Mouse (Mus musculus) hindbrain, embryonic 10.5 days (tissue): ENCODE measurements around the gene Prex1. TPM values are rescaled to one million over a fixed set of nuclear protein-coding genes. Genes with fewer than 3 reads are reported as not detected.
A peak's percentile ranks its signal among the peaks of the same experiment; 100 is the strongest.

Experiments used
- DNase-seq: peaks from one replicate; pipeline ENCODE4 v3.0.0-alpha.2; 2017; ENCODE audit warnings: low spot score
- H3K27ac ChIP-seq: fragments of 300-500 bp; sonication (generic); 2 replicates; pipeline ENCODE4 v1.5.1; 2016; ENCODE audit warnings: mild to moderate bottlenecking, moderate library complexity
- H3K27me3 ChIP-seq: fragments of 300-500 bp; sonication (generic); 2 replicates; pipeline ENCODE4 v1.6.1; 2016; ENCODE audit warnings: mild to moderate bottlenecking; ENCODE audit not compliant: poor library complexity, insufficient read depth, severe bottlenecking
- H3K36me3 ChIP-seq: fragments of 300-500 bp; sonication (generic); 2 replicates; pipeline ENCODE4 v1.6.1; 2016; ENCODE audit warnings: mild to moderate bottlenecking, moderate library complexity
- H3K4me1 ChIP-seq: fragments of 300-500 bp; sonication (generic); replicated peaks from 2 replicates; pipeline ENCODE4 v1.6.1; 2016; ENCODE audit warnings: mild to moderate bottlenecking
- H3K4me3 ChIP-seq: fragments of 300-500 bp; sonication (generic); 2 replicates; pipeline ENCODE4 v1.5.1; 2016; ENCODE audit warnings: mild to moderate bottlenecking, moderate library complexity
- H3K9me3 ChIP-seq: fragments of 300-500 bp; sonication (generic); 2 replicates; pipeline ENCODE4 v1.6.1; 2016; ENCODE audit warnings: mild to moderate bottlenecking, moderate library complexity
- WGBS: fragments of 180-500 bp; shearing (Covaris S2); methylation state at CpG from one replicate; pipeline ENCODE4 v1.1.7; 2016; 5-methylcytosine and 5-hydroxymethylcytosine counted together
- polyA plus RNA-seq: library from polyadenylated mRNA; unstranded; fragments of >200 nt; fragmentation: Nextera tagmentation; extraction: Ambion mirVana; gene quantifications from 2 replicates; pipeline ENCODE4 v1.2.1, GENCODE M21; 2016

The Prex1 gene
- polyA plus RNA-seq, 1 experiment from 2014 or later: 36.8 TPM

DNA sequence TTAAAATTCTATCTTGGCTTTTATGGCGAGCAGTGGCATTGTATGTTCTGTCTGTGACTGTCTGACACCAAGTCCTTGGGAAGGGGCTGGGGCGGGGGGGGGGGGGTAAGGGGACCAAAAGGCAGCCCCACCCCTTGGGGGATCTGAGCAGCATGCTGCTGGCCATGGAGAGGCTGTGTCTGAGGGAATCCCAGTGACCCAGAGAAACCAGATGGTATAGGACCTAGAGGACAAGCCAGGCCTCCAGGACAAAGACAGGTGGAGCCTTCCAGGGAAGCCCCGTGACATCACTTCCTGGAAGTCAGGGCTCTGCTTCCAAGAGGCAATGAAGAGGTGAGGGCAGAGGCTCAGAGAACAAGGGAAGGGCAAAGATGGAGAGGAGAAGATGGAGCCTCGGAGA lies 168.1 kb downstream of the Prex1 start:
- no peak for DNase-seq
- Histone ChIP-seq H3K36me3 (no peaks in the 10 kb centered on the region), H3K4me3 (no peak overlapping the region), H3K27me3 (peaks cover 14% of the 10 kb centered on the region; the same call in 1 of the 2 replicates), H3K27ac (peak overlapping the region; percentile 66), H3K4me1 (peaks cover 49% of the 10 kb centered on the region), H3K9me3 (peaks cover 7% of the 10 kb centered on the region; the same call in 1 of the 2 replicates)
- 84% methylated on average over 4 of the region's 4 CpGs for WGBS

DNA sequence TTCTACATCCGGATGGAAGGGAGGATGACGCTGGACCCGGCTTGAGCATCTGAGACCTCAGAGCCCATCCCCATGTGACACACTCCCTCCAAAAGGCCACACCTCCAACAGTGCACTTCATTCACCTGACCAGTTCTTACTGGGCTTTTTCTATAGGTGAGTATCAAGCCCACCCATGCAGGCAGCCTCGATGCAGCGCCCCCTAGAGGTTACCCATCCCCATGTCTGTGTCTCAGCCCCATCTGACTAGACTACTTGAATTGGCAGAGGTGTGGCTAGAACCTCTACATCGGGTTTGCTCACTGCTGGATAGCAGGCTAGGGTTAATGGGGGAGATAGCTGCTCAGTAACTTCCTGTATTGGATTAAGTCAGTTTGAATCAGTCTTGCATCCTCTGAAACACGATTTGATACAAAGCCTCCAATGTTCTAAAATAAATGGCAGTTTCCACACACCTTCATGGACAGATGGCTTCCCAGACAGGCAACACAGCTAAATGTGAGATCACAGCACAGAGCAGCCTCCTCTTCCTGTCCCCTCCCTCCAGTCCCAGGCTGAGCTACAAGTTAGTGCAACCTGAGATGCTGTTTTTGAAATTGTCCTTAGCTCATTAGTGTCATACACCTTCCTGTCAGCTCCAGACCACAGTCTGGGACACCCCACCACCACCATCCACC lies 168.9 kb downstream of the Prex1 start:
- H3K4me3 ChIP-seq: no peak overlapping the region
- WGBS: 63% methylated on average over 7 of the region's 7 CpGs
- peaks cover 7% of the 10 kb centered on the region; the same call in 1 of the 2 replicates for H3K9me3 ChIP-seq
- DNase-seq: no peak
- no peaks in the 10 kb centered on the region for H3K36me3 ChIP-seq
- H3K4me1 ChIP-seq: peaks cover 45% of the 10 kb centered on the region
- H3K27ac ChIP-seq: peak overlapping the region; percentile 66; the same call in 1 of the 2 replicates
- H3K27me3 ChIP-seq: peaks cover 15% of the 10 kb centered on the region

DNA sequence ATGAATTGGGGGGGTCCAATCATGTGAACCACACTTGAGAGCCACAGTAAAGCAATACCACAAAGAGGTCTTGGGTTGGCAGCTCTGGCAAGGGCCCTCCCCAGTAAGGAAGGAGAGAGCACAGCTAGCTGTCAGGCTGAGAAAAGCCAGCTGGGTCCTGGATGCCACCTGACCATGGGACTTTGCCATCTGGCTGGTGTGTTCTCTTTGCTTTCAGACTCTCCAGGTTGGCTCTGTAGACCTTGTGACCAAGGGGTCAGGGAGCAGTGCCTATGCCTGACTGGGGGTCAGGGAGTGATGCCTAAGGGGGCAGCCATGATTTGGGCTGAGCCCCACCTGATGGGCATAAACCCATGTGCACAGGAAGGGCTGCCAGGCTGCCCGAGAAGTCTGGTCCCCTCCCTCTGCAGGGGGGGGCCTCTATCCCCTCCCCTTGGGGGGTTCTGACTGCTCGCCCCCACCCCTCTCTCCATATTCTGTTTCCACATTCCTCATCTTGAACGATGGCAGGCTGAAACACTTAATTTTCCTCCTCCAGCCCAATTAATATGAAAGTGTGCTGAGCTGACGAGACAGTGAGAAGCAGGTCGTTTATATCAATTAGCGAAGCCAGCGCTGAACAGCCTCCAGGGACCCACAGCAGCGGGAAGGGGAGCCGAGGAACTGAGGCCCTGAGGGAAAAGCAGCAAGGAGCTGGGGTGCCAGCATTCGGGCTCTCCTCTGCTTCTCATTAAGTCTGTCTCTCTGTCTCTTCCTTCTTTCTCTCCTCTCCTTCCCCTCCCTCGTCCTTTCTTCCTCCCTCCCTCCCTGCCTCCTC lies 172.3 kb downstream of the Prex1 start:
- WGBS: 45% methylated on average over 11 of the region's 11 CpGs
- Histone ChIP-seq H3K36me3 (no peaks in the 10 kb centered on the region), H3K27me3 (peaks cover 18% of the 10 kb centered on the region), H3K27ac (peak overlapping the region; percentile 19), H3K4me1 (peaks cover 49% of the 10 kb centered on the region), H3K9me3 (peaks cover 9% of the 10 kb centered on the region; the same call in 1 of the 2 replicates), H3K4me3 (no peak overlapping the region)
- DNase-seq: no peak

DNA sequence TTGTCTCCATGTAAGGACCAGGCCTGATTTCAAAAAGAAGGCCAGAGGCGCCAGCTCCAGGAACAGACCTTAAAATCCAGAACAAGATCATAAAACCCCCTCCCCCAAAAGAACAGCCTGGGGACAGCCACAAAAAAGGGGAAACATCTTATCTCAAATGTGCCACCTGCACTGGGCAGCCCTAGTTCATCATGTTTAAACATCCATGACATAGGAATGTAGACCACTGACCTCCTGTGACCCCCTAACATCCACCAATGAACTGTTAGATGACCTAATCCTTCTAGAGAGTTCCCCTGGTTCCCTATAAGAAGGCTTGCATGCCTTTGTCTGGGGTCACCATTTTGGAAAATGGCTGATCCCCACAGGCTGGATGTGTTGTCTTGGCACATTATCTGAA lies 173.4 kb downstream of the Prex1 start:
- H3K9me3 ChIP-seq: peaks cover 16% of the 10 kb centered on the region; the same call in 1 of the 2 replicates
- no peaks in the 10 kb centered on the region for H3K36me3 ChIP-seq
- H3K27ac ChIP-seq: no peak overlapping the region
- 90% methylated on average over 1 of the region's 1 CpGs for WGBS
- H3K4me3 ChIP-seq: no peak overlapping the region
- peaks cover 45% of the 10 kb centered on the region for H3K4me1 ChIP-seq
- H3K27me3 ChIP-seq: peaks cover 18% of the 10 kb centered on the region
- DNase-seq: no peak

- peaks cover 18% of the 10 kb centered on the region for H3K27me3 ChIP-seq
- no peak overlapping the region for H3K27ac ChIP-seq
- peaks cover 38% of the 10 kb centered on the region for H3K4me1 ChIP-seq
- peaks cover 13% of the 10 kb centered on the region for H3K9me3 ChIP-seq
- DNase-seq: no peak
- WGBS: 97% methylated on average over 3 of the region's 3 CpGs
- no peaks in the 10 kb centered on the region for H3K36me3 ChIP-seq
- no peak overlapping the region for H3K4me3 ChIP-seq
Measured at GRCm38 (mm10) chr2:166536896-166537295, 176.7 kb downstream of the Prex1 start.

GRCm38 (mm10) chr2:166535519-166535918 lies 178.1 kb downstream of the Prex1 start:
- Histone ChIP-seq H3K36me3 (no peaks in the 10 kb centered on the region), H3K9me3 (peaks cover 14% of the 10 kb centered on the region), H3K4me3 (no peak overlapping the region), H3K27ac (0 out of 2 replicates have a peak overlapping the region, but pooled peaks have one; percentile 3), H3K4me1 (peaks cover 26% of the 10 kb centered on the region), H3K27me3 (peaks cover 14% of the 10 kb centered on the region; the same call in 1 of the 2 replicates)
- WGBS: 92% methylated on average over 11 of the region's 11 CpGs
- no peak for DNase-seq

DNA sequence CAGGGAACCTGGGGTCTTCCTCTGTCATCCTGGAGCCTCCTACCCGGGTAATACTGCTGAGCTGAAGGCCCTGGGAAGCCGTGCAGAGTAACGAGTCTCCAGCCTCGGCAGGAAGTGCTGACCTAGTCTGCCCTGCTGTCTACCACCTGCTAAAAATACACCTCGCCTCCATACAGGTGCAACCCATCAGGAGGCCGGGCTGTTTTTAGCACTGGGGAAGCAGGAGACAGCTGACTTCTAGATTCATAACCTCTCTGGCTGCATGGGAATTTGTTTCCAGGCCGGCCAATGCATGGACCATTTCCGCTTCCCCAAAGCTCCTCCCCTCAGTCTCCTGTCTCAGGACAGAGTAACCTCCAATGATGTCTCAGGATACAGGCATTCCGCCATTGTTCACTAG lies 187.4 kb downstream of the Prex1 start:
- Histone ChIP-seq H3K36me3 (no peaks in the 10 kb centered on the region), H3K27me3 (peaks cover 28% of the 10 kb centered on the region), H3K4me3 (no peak overlapping the region), H3K27ac (peak overlapping the region; percentile 18; the same call in 1 of the 2 replicates), H3K9me3 (peaks cover 13% of the 10 kb centered on the region), H3K4me1 (peaks cover 30% of the 10 kb centered on the region)
- WGBS: 84% methylated on average over 9 of the region's 9 CpGs
- DNase-seq: no peak

DNA sequence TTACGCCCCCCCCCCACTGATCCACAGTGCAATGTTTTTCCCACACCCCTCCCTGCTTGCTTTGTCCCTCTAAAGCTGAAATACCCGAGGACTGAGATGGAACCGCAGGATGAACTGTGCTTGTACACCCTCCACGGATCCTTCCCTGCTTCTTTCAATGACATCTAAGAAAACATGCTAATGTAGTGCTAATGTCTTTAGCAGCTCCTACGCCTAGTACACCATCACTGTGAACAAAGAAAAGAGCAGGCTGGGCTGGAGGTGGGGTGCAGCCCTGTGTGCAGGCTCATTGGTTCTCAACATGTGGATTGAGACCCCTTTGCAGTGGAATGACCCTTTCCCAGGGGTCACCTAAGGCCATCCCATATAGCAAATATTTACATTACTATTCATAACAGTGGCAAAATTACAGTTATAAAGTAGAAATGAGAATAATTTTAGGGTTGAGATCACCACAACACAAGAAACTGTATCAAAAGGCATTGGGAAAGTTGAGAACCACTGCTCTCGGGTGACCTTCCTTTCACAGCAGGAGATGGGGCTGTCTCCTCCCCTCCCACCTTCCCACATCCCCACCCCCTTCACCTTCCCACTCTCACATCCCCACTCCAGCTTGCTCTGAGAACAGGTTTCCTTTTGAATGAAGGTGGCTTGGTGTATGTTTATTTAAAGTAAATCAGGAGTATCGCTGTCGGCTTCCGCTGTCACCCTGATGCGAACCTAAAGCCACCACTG lies 190.3 kb downstream of the Prex1 start:
- Histone ChIP-seq H3K27ac (0 out of 2 replicates have a peak overlapping the region, but pooled peaks have one; percentile 30), H3K4me1 (peaks cover 36% of the 10 kb centered on the region), H3K36me3 (no peaks in the 10 kb centered on the region), H3K9me3 (no peaks in the 10 kb centered on the region), H3K27me3 (peaks cover 52% of the 10 kb centered on the region), H3K4me3 (no peak overlapping the region)
- whole genome bisulfite sequencing: 77% methylated on average over 10 of the region's 10 CpGs
- DNase-seq: no peak

DNA sequence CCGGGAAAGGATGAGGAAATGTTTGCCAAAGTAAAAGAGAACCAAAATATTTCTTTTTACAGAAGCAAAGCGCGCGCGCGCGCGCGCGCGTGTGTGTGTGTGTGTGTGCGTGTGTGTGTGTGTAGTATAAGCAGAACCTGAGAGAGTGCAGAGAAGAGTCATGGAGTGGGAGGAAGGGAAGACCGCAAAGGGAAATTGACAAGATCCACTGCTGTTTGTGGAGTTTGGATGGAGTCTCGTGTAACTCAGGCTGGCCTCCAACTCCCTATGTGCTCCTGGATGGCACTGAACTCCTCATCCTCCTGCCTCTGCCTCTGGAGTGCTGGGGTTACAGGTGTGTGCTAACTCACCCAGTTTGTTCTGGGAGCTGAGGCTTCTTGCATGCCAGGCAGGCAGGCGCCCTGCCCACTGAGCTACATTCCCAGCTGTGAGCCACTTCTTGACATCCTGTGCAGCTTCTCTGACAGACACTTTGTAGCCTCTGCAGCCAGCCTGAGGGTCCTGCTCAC lies 191.0 kb downstream of the Prex1 start:
- WGBS: 93% methylated on average over 15 of the region's 15 CpGs
- no peak for DNase-seq
- peaks cover 39% of the 10 kb centered on the region for H3K4me1 ChIP-seq
- H3K4me3 ChIP-seq: no peak overlapping the region
- H3K9me3 ChIP-seq: no peaks in the 10 kb centered on the region
- peaks cover 55% of the 10 kb centered on the region for H3K27me3 ChIP-seq
- H3K36me3 ChIP-seq: no peaks in the 10 kb centered on the region
- 0 out of 2 replicates have a peak overlapping the region, but pooled peaks have one; percentile 30 for H3K27ac ChIP-seq

GRCm38 (mm10) chr2:166521878-166522611 lies 191.6 kb downstream of the Prex1 start:
- Histone ChIP-seq H3K9me3 (no peaks in the 10 kb centered on the region), H3K4me3 (no peak overlapping the region), H3K4me1 (peaks cover 44% of the 10 kb centered on the region), H3K36me3 (no peaks in the 10 kb centered on the region), H3K27me3 (peaks cover 55% of the 10 kb centered on the region), H3K27ac (no peak overlapping the region)
- DNase-seq: no peak
- 67% methylated on average over 16 of the region's 16 CpGs for WGBS

DNA sequence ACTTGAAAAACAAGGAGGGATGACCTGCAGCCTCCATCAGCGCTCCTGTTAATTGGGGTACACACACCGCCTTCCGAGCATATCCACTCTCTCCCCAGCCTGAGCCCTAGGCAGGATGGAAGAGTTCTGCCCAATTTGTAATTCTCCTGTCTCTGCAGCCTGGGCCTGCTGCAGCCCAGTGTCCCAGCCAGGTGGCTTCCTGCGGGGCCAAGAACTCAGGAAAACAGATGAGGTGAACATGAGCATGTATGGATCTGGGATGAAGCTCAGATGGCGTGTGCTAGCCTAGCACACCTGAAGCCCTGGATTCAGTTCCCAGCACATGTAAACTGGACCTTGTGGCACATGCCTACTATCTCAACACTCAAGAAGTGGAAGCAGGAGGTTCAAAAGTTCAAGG lies 192.2 kb downstream of the Prex1 start:
- Histone ChIP-seq H3K4me1 (peaks cover 50% of the 10 kb centered on the region), H3K27ac (no peak overlapping the region), H3K36me3 (no peaks in the 10 kb centered on the region), H3K27me3 (peaks cover 58% of the 10 kb centered on the region), H3K4me3 (no peak overlapping the region), H3K9me3 (no peaks in the 10 kb centered on the region)
- 94% methylated on average over 5 of the region's 5 CpGs for WGBS
- no peak for DNase-seq

GRCm38 (mm10) chr2:166520536-166520935 lies 193.1 kb downstream of the Prex1 start:
- peaks cover 67% of the 10 kb centered on the region for H3K27me3 ChIP-seq
- no peak overlapping the region for H3K4me3 ChIP-seq
- peaks cover 44% of the 10 kb centered on the region for H3K4me1 ChIP-seq
- H3K9me3 ChIP-seq: no peaks in the 10 kb centered on the region
- H3K27ac ChIP-seq: no peak overlapping the region
- no peak for DNase-seq
- H3K36me3 ChIP-seq: no peaks in the 10 kb centered on the region
- 93% methylated on average over 12 of the region's 12 CpGs for WGBS
